Mouse (Mus musculus) hindbrain, embryonic 12.5 days (tissue): ENCODE data around the gene Tmem182. TPM values are rescaled to one million over a fixed set of nuclear protein-coding genes. Genes with fewer than 3 reads are reported as not detected.

Experiments used
- ATAC-seq: fragments of 200-750 bp; cut with Nextera tagmentation; 2 replicates; pipeline ENCODE4 v1.8.0; 2017; ENCODE audit warnings: moderate TSS enrichment; ENCODE audit not compliant: low FRiP score
- H3K27ac ChIP-seq: fragments of 300-500 bp; sonication (generic); 2 replicates; pipeline ENCODE4 v1.5.1; 2016; ENCODE audit warnings: mild to moderate bottlenecking
- H3K27me3 ChIP-seq: fragments of 300-500 bp; sonication (generic); 2 replicates; pipeline ENCODE4 v1.6.1; 2016; ENCODE audit warnings: mild to moderate bottlenecking
- H3K36me3 ChIP-seq: fragments of 300-500 bp; sonication (generic); 2 replicates; pipeline ENCODE4 v1.6.1; 2016; ENCODE audit warnings: mild to moderate bottlenecking
- H3K4me1 ChIP-seq: fragments of 300-500 bp; sonication (generic); 2 replicates; pipeline ENCODE4 v1.6.1; 2016
- H3K4me2 ChIP-seq: fragments of 300-500 bp; sonication (generic); replicated peaks from 2 replicates; pipeline ENCODE4 v1.6.1; 2016; ENCODE audit warnings: mild to moderate bottlenecking
- H3K4me3 ChIP-seq: fragments of 300-500 bp; sonication (generic); 2 replicates; pipeline ENCODE4 v1.5.1; 2016; ENCODE audit warnings: mild to moderate bottlenecking
- H3K9ac ChIP-seq: fragments of 300-500 bp; sonication (generic); 2 replicates; pipeline ENCODE4 v1.6.1; 2016; ENCODE audit warnings: mild to moderate bottlenecking, moderate library complexity
- H3K9me3 ChIP-seq: fragments of 300-500 bp; sonication (generic); replicated peaks from 2 replicates; pipeline ENCODE4 v1.6.1; 2016; ENCODE audit warnings: mild to moderate bottlenecking
- WGBS: fragments of 180-500 bp; shearing (Covaris S2); methylation state at CpG from one replicate; pipeline ENCODE4 v1.1.7; 2016; 5-methylcytosine and 5-hydroxymethylcytosine counted together
- polyA plus RNA-seq: library from polyadenylated mRNA; unstranded; fragments of >200 nt; fragmentation: Nextera tagmentation; extraction: Ambion mirVana; gene quantifications from 2 replicates; pipeline ENCODE4 v1.2.1, GENCODE M21; 2016

Gene Tmem182
- polyA plus RNA-seq: 0.10 and 0.30 TPM in 2 replicates

GRCm38 (mm10) chr1:40805351-40805750 is at the start of gene Tmem182:
Tmem182 (plus strand) TSS chr1:40805601.
- H3K4me2 ChIP-seq: no peak within 1 kb of the TSS
- no peaks in the 10 kb centered on the region for H3K27me3 ChIP-seq
- H3K9me3 ChIP-seq: no peaks in the 10 kb centered on the region
- WGBS: 73% methylated on average over 9 of the region's 9 CpGs
- H3K27ac ChIP-seq: no peak within 1 kb of the TSS
- H3K9ac ChIP-seq: no peak within 1 kb of the TSS
- H3K4me3 ChIP-seq: no peak within 1 kb of the TSS
- H3K36me3 ChIP-seq: no peaks in the 10 kb centered on the region
- H3K4me1 ChIP-seq: no peaks in the 10 kb centered on the region
- no peak for ATAC-seq

DNA sequence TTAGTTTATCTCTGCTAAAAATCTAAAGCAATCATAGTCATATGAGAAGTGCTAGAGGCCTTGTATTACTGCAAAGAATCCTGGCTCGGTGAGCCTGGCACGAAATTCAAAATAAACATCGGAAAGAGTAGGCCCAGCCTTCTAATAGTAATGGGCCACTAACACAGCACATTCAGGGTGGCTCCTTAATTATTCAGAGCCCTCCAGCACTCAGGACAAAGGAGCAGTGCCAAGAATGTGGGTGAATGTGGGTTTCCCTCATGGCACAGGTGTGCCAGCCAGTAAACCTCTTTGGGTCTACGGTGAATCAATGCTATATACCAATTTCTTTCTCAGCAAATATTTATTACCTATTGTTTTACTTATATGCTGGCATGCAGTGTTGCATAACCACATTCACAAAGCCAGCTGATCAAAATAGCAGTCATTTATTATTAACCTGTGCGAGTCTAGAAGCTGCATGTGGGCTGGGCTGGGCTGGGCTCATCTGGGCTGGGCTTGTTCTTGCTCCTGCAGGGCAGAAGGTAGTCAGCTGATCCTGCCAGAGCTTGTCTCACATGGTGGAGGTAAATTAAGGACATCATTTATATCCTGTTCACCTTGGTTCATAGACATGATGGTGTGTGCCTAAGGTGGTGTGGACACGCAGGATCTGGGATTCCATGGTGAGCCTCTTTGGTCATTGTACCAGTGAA is 45.5 kb upstream of the Tmem182 start:
- WGBS: 89% methylated on average over 6 of the region's 6 CpGs
- ATAC-seq: no peak
- no peaks in the 10 kb centered on the region for H3K4me1 ChIP-seq

DNA sequence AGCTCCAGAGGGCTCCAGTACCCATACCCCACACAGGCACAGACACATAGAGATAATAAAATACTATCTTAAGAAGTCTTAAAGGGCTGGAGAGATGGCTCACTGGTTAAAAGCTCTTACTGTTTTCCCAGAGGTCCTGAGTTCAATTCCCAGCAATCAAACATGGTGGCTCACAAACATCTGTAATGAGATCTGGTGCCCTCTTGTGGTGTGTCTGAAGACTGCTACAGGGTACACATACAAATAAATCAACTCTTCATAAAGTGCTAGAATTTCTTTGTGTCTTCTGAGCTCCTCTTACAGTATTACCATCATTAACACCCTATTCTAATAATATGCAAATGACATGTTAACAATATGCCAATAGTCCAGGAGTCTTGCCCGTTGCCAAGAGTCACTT is 41.4 kb upstream of the Tmem182 start:
- H3K4me2 ChIP-seq: no peak overlapping the region

More for the DNA sequence above, 45.5 kb upstream of the Tmem182 start:
- Histone ChIP-seq H3K4me3 (no peak overlapping the region), H3K27ac (no peak overlapping the region), H3K9me3 (no peaks in the 10 kb centered on the region), H3K36me3 (no peaks in the 10 kb centered on the region), H3K27me3 (no peaks in the 10 kb centered on the region), H3K4me2 (no peak overlapping the region), H3K9ac (no peak overlapping the region)

DNA sequence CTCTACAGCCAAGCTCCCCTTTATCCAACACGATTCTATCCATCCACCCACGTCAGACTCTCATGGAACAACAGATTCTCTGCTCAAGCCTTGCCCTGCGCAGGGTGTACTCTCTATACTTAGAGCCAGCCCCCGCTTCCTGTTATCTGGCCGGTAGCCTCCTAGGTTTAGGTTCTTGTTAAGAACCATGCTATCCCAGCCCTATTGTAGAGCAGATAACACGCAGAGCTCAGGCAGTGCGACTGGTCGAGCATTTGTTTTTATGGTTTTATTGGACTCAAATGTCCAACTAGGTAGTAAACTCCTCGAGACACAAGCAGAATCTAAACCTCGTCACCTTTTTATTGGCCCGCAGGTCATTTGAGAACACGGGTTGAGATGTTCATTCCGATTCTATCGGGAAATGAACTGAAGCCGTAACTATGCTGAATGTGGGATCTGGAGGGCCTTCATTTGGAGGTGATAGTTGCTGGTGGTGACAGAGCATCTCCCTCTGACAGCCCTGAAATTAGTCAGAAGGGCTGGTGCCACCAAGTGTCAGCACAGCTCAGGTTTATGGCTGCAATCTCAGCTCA is 40.6 kb upstream of the Tmem182 start:
- H3K9ac ChIP-seq: no peak overlapping the region
- H3K36me3 ChIP-seq: no peaks in the 10 kb centered on the region
- H3K27ac ChIP-seq: no peak overlapping the region
- 94% methylated on average over 15 of the region's 15 CpGs for WGBS
- no peaks in the 10 kb centered on the region for H3K27me3 ChIP-seq
- no peaks in the 10 kb centered on the region for H3K4me1 ChIP-seq
- H3K4me3 ChIP-seq: no peak overlapping the region
- H3K4me2 ChIP-seq: no peak overlapping the region
- no peaks in the 10 kb centered on the region for H3K9me3 ChIP-seq
- ATAC-seq: no peak

More for the DNA sequence above, 41.4 kb upstream of the Tmem182 start:
- Histone ChIP-seq H3K36me3 (no peaks in the 10 kb centered on the region), H3K9me3 (no peaks in the 10 kb centered on the region), H3K27me3 (no peaks in the 10 kb centered on the region), H3K4me1 (no peaks in the 10 kb centered on the region), H3K27ac (no peak overlapping the region), H3K9ac (no peak overlapping the region), H3K4me3 (no peak overlapping the region)
- ATAC-seq: no peak
- WGBS: 77% methylated on average over 1 of the region's 1 CpGs

GRCm38 (mm10) chr1:40765521-40765920 is 39.9 kb upstream of the Tmem182 start:
- no peak overlapping the region for H3K4me3 ChIP-seq
- H3K9me3 ChIP-seq: no peaks in the 10 kb centered on the region
- H3K36me3 ChIP-seq: no peaks in the 10 kb centered on the region
- no peaks in the 10 kb centered on the region for H3K4me1 ChIP-seq
- no peaks in the 10 kb centered on the region for H3K27me3 ChIP-seq
- no peak overlapping the region for H3K27ac ChIP-seq
- 91% methylated on average over 12 of the region's 12 CpGs for WGBS
- ATAC-seq: no peak
- H3K4me2 ChIP-seq: no peak overlapping the region
- no peak overlapping the region for H3K9ac ChIP-seq

DNA sequence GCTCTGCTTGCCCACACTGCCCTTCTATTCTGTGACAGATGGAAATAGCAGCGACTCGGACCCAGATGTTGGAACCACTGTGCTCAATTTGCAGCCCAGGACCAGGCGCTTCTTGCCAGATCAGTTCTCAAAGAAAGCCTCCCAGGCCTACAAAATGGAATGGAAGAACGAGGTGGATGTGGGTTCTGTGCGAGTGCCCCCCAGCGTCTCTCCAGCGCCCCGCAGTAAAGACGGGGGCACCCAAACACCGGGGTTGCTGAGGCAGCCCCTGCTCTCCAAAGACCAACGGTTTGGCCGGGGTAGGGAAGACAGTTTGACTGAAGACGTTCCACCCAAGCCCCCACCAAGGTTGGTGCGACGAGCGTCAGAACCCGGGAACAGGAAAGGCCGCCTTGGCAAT is 37.8 kb upstream of the Tmem182 start:
- 84% methylated on average over 18 of the region's 18 CpGs for WGBS
- Histone ChIP-seq H3K9ac (no peak overlapping the region), H3K4me1 (no peaks in the 10 kb centered on the region), H3K36me3 (no peaks in the 10 kb centered on the region), H3K4me3 (no peak overlapping the region), H3K9me3 (no peaks in the 10 kb centered on the region), H3K4me2 (no peak overlapping the region), H3K27ac (no peak overlapping the region), H3K27me3 (no peaks in the 10 kb centered on the region)
- ATAC-seq: no peak

- no peak overlapping the region for H3K4me3 ChIP-seq
These were observed 36.8 kb upstream of the Tmem182 start for GRCm38 (mm10) chr1:40768606-40769005.

GRCm38 (mm10) chr1:40769331-40769894 is 36.0 kb upstream of the Tmem182 start:
- Histone ChIP-seq H3K36me3 (peaks cover 7% of the 10 kb centered on the region), H3K4me3 (no peak overlapping the region), H3K27ac (no peak overlapping the region), H3K9me3 (no peaks in the 10 kb centered on the region), H3K4me1 (no peaks in the 10 kb centered on the region), H3K9ac (no peak overlapping the region), H3K27me3 (no peaks in the 10 kb centered on the region), H3K4me2 (no peak overlapping the region)
- WGBS: 66% methylated on average over 4 of the region's 4 CpGs
- no peak for ATAC-seq

More at GRCm38 (mm10) chr1:40768606-40769005, 36.8 kb upstream of the Tmem182 start:
- no peak for ATAC-seq
- Histone ChIP-seq H3K9me3 (no peaks in the 10 kb centered on the region), H3K4me2 (no peak overlapping the region), H3K9ac (no peak overlapping the region), H3K4me1 (no peaks in the 10 kb centered on the region), H3K27ac (no peak overlapping the region), H3K36me3 (no peaks in the 10 kb centered on the region), H3K27me3 (no peaks in the 10 kb centered on the region)
- WGBS: 33% methylated on average over 6 of the region's 6 CpGs

DNA sequence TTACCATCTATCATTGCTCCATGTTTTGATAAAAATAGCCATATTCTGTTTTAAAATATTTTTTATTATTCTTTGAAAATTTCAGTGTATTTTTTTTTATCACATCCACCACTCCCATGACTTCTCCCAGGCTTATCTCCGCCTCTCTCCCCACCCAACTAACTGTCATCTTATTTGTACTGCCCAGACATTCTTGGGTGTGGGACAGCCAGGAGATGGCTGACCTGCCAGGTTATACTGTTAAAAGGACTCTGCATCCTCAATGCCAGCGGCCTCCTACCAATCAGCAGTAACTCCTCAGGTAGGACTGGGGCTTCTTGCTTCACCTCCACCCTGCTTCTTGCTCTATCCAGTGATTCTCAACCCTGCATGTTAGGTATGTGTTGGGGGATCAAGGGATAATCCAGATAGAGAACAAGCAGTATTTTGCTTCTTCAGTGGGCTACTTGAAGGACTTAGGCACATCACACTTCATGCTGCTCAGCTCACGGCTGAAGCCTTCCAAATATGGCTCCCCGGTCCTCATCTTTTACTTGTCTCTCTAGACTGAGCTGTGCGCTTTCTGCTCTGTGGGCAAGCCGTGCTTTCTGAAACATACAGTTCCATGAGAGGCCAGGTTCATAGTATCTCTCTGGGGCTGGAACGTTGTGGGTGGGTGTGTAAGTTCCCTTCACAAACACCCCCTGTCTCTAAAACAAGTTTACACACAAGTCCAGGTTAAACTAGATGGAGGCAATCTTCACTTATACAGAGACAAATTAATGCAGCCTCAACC is 34.0 kb upstream of the Tmem182 start:
- Histone ChIP-seq H3K36me3 (peaks cover 7% of the 10 kb centered on the region), H3K27me3 (no peaks in the 10 kb centered on the region), H3K9ac (no peak overlapping the region), H3K4me1 (no peaks in the 10 kb centered on the region), H3K27ac (no peak overlapping the region), H3K9me3 (no peaks in the 10 kb centered on the region), H3K4me3 (no peak overlapping the region), H3K4me2 (no peak overlapping the region)
- no peak for ATAC-seq
- 89% methylated on average over 7 of the region's 7 CpGs for WGBS

DNA sequence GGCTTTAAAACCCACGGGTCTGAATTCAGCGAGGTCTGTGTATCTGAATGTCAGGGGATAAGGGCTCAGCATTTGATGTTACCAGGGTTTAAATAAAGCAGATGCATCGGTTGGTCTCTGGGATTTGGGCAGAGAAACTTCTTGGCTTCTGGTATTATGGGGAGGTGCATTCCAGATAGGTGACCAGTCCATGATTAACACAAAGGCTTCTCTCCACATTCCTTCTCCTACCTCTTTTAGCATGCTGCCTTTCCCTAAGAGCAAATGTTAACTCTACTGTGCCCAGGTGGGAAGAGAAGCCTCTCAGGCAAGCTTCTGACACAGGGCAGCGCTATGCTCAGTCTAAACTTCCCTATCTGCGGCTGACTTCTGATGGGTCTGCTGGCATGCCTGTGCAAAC is 32.2 kb upstream of the Tmem182 start:
- no peak overlapping the region for H3K4me2 ChIP-seq
- no peaks in the 10 kb centered on the region for H3K4me1 ChIP-seq
- H3K4me3 ChIP-seq: no peak overlapping the region
- H3K9ac ChIP-seq: no peak overlapping the region
- peaks cover 7% of the 10 kb centered on the region for H3K36me3 ChIP-seq
- 91% methylated on average over 5 of the region's 5 CpGs for WGBS
- ATAC-seq: no peak
- H3K27me3 ChIP-seq: no peaks in the 10 kb centered on the region
- no peak overlapping the region for H3K27ac ChIP-seq
- no peaks in the 10 kb centered on the region for H3K9me3 ChIP-seq

DNA sequence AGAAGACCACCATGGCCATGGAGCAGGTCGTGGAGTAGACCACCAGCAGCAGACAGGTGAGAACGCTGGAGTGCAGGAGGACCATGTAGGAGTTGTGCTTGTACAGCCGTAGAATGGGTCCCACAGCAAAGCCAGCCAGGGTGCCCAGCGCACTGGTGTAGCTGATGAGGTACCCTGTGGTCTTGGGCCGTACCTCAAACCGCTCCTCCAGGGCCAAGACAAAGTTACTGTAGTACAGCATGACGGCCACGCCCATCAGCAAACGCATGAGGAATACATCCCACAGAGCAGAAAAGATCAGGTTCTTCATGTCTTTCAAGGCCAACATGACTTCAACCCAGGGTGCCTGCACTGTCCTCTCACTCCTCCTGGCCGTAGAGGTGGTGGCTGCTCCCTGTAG is 31.4 kb upstream of the Tmem182 start:
- H3K4me1 ChIP-seq: no peaks in the 10 kb centered on the region
- no peak for ATAC-seq

DNA sequence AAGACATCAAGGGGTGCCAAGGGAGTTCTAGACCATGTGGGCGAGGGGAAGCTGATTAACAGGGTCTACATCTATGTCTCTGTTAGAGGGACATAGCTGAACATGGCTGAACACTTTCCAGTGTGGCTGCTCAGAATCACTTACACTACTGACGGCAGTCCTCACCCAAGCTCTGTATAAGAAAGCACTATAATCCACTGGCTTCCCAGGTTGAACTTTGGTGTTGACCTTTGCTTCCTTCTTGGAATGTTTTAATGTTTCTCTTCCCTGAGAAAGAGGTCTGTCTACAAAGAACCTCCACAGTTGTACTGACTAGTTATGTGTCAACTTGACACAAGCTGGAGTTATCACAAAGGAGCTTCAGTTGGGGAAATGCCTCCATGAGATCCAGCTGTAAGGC is 29.3 kb upstream of the Tmem182 start:
- Histone ChIP-seq H3K4me1 (no peaks in the 10 kb centered on the region), H3K27ac (no peak overlapping the region), H3K9me3 (peaks cover 7% of the 10 kb centered on the region), H3K9ac (no peak overlapping the region), H3K4me3 (no peak overlapping the region), H3K4me2 (no peak overlapping the region), H3K27me3 (no peaks in the 10 kb centered on the region), H3K36me3 (peaks cover 31% of the 10 kb centered on the region)
- no peak for ATAC-seq
- 69% methylated on average over 2 of the region's 2 CpGs for WGBS

More for the DNA sequence above, 31.4 kb upstream of the Tmem182 start:
- WGBS: 93% methylated on average over 10 of the region's 10 CpGs
- no peak overlapping the region for H3K9ac ChIP-seq
- peaks cover 14% of the 10 kb centered on the region for H3K36me3 ChIP-seq
- H3K9me3 ChIP-seq: peaks cover 7% of the 10 kb centered on the region; the same call in 1 of the 2 replicates
- no peak overlapping the region for H3K27ac ChIP-seq
- no peak overlapping the region for H3K4me2 ChIP-seq
- no peaks in the 10 kb centered on the region for H3K27me3 ChIP-seq
- H3K4me3 ChIP-seq: no peak overlapping the region
